Mouse (Mus musculus): Measurements from ENCODE around the gene Celsr2. TPM values are rescaled to one million over a fixed set of nuclear protein-coding genes. Genes with fewer than 3 reads are reported as not detected.

The Celsr2 gene
- polyA plus RNA-seq, 1 experiment from 2014 or later, result 38.5 TPM

DNA sequence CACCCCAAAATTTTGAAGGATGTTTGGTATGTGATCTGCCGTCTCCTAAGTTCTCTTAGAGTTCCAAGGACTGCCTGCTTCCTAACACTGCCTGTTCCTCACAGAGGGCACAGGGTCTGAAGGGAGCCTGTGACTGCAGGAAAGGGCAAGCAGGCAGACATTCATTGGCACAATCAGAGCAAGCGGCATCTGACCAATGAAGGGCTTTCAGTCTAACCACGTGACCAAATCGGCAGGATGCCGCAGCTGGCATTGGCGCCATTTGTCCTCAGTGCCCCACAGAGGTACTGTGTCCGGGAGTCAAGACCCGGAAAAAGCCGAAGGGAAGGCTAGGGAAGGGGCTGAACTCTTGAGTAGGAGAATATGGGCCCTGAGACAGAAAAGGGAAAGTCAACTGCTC, 48.2 kb downstream of the Celsr2 start:
- Histone ChIP-seq H3K36me3 (replicated peaks) (no peaks in the 10 kb centered on the region), H3K4me3 (peak overlapping the region; percentile 5; the same call in 1 of the 2 replicates), H3K4me1 (0 out of 2 replicates have a peak, but pooled peaks cover 5% of the 10 kb centered on the region), H3K9me3 (no peaks in the 10 kb centered on the region), H3K9ac (no peak overlapping the region), H3K4me2 (peak overlapping the region; percentile 31), H3K27ac (no peak overlapping the region), H3K27me3 (replicated peaks) (no peaks in the 10 kb centered on the region)
- ATAC-seq (replicated peaks), result peak; percentile 38; the same call in 1 of the 2 replicates
- WGBS, result 70% methylated on average over 9 of the region's 9 CpGs

GRCm38 (mm10) chr3:108364270-108364995, 50.9 kb downstream of the Celsr2 start, which contains the start of gene Mybphl:
Mybphl (plus strand) TSS chr3:108364911.
- peak; percentile 12; the same call in 1 of the 2 replicates for ATAC-seq (replicated peaks)
- 80% methylated on average over 9 of the region's 9 CpGs for WGBS
- Histone ChIP-seq H3K9ac (no peak within 1 kb of the TSS), H3K4me1 (peaks cover 10% of the 10 kb centered on the region), H3K27ac (no peak within 1 kb of the TSS), H3K27me3 (replicated peaks) (no peaks in the 10 kb centered on the region), H3K4me3 (no peak within 1 kb of the TSS), H3K4me2 (no peak within 1 kb of the TSS), H3K9me3 (no peaks in the 10 kb centered on the region), H3K36me3 (replicated peaks) (no peaks in the 10 kb centered on the region)

DNA sequence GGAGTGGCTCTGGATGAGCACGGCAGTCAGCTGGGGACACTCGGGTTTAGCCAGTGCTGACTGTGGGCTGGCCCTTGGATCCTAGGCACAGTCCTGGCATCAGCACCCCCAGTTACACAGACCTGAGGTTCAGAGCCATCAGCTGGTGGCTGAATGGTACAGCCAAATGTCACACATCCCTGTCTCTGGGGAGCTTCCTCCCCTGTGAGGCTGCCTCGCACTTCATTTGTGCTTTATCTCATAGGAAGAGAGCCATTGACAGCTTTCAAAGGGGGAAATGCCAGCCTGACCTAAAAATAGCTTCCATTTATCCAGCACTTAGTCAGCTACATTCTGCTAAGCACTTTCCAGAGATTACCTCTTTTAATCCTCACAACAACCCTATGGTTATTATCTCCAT, 51.7 kb downstream of the Celsr2 start:
- H3K27me3 ChIP-seq (replicated peaks), result no peaks in the 10 kb centered on the region
- peaks cover 10% of the 10 kb centered on the region for H3K4me1 ChIP-seq
- no peak for ATAC-seq (replicated peaks)
- H3K4me2 ChIP-seq, result no peak overlapping the region
- no peak overlapping the region for H3K27ac ChIP-seq
- 71% methylated on average over 3 of the region's 3 CpGs for WGBS
- H3K36me3 ChIP-seq (replicated peaks), result no peaks in the 10 kb centered on the region
- H3K9ac ChIP-seq, result no peak overlapping the region
- H3K9me3 ChIP-seq, result no peaks in the 10 kb centered on the region
- H3K4me3 ChIP-seq, result no peak overlapping the region

- Histone ChIP-seq H3K9ac (no peak overlapping the region), H3K36me3 (replicated peaks) (peaks cover 19% of the 10 kb centered on the region; the same call in 1 of the 2 replicates), H3K4me2 (no peak overlapping the region), H3K27ac (no peak overlapping the region), H3K27me3 (replicated peaks) (no peaks in the 10 kb centered on the region), H3K4me3 (no peak overlapping the region), H3K9me3 (no peaks in the 10 kb centered on the region), H3K4me1 (peaks cover 10% of the 10 kb centered on the region)
- ATAC-seq (replicated peaks), result no peak; the same call in 1 of the 2 replicates
- WGBS, result 1% methylated on average over 7 of the region's 7 CpGs
Observed at GRCm38 (mm10) chr3:108360894-108361293, 54.5 kb downstream of the Celsr2 start.

DNA sequence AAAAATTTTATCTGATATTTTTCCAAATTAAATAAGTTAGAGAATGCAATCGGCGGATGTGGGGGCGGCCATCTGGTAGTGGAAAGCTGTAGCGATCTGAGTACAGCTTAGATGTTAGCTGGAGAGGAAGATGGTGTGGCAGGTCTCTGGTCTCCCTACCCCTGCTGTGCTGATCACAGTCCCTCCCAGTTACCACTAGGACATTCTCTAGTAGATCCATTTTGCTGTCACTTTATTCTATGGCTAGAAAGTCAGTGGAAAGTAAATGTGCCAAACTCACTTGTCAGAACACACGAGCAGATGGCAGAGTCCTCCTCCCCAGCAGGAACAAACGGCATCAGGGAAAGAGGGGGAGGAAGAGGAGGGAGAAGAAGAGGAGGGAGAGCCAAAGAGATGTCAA, 56.9 kb downstream of the Celsr2 start:
- H3K27me3 ChIP-seq (replicated peaks), result no peaks in the 10 kb centered on the region

GRCm38 (mm10) chr3:108357051-108357450, 58.3 kb downstream of the Celsr2 start:
- Histone ChIP-seq H3K27me3 (replicated peaks) (no peaks in the 10 kb centered on the region), H3K4me3 (no peak overlapping the region), H3K9me3 (no peaks in the 10 kb centered on the region), H3K36me3 (replicated peaks) (peaks cover 49% of the 10 kb centered on the region), H3K27ac (no peak overlapping the region), H3K4me1 (peaks cover 5% of the 10 kb centered on the region), H3K9ac (no peak overlapping the region), H3K4me2 (no peak overlapping the region)
- 94% methylated on average over 10 of the region's 10 CpGs for WGBS
- ATAC-seq (replicated peaks), result no peak

More for the DNA sequence above, 56.9 kb downstream of the Celsr2 start:
- Histone ChIP-seq H3K9ac (no peak overlapping the region), H3K4me2 (no peak overlapping the region), H3K4me1 (peaks cover 7% of the 10 kb centered on the region), H3K4me3 (no peak overlapping the region), H3K9me3 (no peaks in the 10 kb centered on the region), H3K36me3 (replicated peaks) (peaks cover 44% of the 10 kb centered on the region), H3K27ac (no peak overlapping the region)
- WGBS, result 85% methylated on average over 6 of the region's 6 CpGs
- ATAC-seq (replicated peaks), result no peak

DNA sequence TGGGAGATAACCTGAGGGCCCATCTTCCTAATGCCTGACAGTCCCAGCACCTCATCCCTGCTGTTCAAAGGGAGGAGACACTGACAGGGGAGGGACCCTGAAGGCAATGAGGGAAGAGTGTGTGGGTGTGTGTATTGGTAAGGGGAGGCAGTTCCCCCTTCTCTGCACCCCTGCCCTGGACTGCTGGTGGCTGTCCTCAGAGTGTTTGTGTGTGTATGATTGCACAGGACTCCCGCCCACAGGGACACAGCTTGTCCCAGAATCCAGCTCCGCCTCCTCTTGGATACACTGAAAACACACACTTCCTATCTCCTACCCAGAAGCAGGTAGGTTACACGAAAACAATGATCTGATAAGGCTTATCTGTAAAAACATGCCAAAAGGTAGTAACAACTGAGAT, 60.1 kb downstream of the Celsr2 start:
- H3K4me3 ChIP-seq, result no peak overlapping the region
- H3K27me3 ChIP-seq (replicated peaks), result no peaks in the 10 kb centered on the region
- no peak overlapping the region for H3K27ac ChIP-seq
- ATAC-seq (replicated peaks), result no peak
- H3K4me2 ChIP-seq, result no peak overlapping the region
- H3K4me1 ChIP-seq, result no peaks in the 10 kb centered on the region
- WGBS, result 95% methylated on average over 3 of the region's 3 CpGs
- peaks cover 61% of the 10 kb centered on the region for H3K36me3 ChIP-seq (replicated peaks)
- H3K9me3 ChIP-seq, result no peaks in the 10 kb centered on the region
- no peak overlapping the region for H3K9ac ChIP-seq

- H3K9ac ChIP-seq, result no peak overlapping the region
- no peak overlapping the region for H3K4me3 ChIP-seq
- H3K27me3 ChIP-seq (replicated peaks), result no peaks in the 10 kb centered on the region
- H3K4me2 ChIP-seq, result no peak overlapping the region
- H3K9me3 ChIP-seq, result no peaks in the 10 kb centered on the region
- ATAC-seq (replicated peaks), result no peak
- H3K27ac ChIP-seq, result no peak overlapping the region
- WGBS, result 87% methylated on average over 9 of the region's 9 CpGs
- peaks cover 66% of the 10 kb centered on the region for H3K36me3 ChIP-seq (replicated peaks)
- no peaks in the 10 kb centered on the region for H3K4me1 ChIP-seq
Observed at GRCm38 (mm10) chr3:108348376-108348775, 67.0 kb downstream of the Celsr2 start.

DNA sequence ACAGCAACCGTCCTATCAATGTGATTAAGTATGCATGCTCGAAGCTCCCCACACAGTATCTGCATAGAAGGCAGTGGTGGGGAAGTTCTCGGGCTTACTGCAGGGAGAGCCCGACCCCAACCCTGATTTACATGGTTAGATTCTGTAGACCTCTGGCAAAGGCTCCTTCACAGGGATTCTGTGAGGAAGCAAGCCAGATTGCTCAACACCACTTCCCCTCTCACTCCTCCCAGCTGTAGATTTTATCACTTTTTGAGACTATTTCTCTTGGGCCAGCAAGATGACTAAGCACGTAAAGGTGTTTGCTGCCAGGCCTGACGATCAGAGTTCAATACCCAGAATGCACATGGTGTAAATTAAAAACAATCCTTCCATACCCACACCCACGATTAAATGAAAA, 69.5 kb downstream of the Celsr2 start:
- H3K9ac ChIP-seq, result no peak overlapping the region
- ATAC-seq (replicated peaks), result no peak
- H3K4me1 ChIP-seq, result no peaks in the 10 kb centered on the region
- no peak overlapping the region for H3K4me3 ChIP-seq
- no peaks in the 10 kb centered on the region for H3K9me3 ChIP-seq
- 88% methylated on average over 7 of the region's 7 CpGs for WGBS
- peaks cover 70% of the 10 kb centered on the region for H3K36me3 ChIP-seq (replicated peaks)
- H3K27ac ChIP-seq, result no peak overlapping the region
- H3K4me2 ChIP-seq, result no peak overlapping the region
- H3K27me3 ChIP-seq (replicated peaks), result no peaks in the 10 kb centered on the region

DNA sequence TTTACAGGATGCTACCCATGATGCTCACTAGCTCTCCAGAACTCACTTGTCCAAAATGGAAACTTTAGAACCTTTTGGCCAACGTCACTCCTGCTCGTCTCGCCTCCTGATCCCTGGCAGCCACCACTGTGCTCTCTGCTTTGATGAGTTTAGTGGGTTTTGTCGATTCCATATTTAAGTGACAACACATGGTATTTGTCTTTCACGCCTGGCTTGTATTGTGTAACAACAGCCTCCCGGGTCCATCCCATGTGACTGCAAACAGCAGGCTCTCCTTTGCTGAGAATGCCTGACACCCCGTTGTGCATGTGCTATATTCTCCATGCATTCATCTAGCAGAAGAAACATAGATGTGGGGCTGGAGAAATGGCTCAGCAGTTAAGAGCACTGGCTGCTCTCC, 73.2 kb downstream of the Celsr2 start:
- Histone ChIP-seq H3K4me1 (no peaks in the 10 kb centered on the region), H3K4me2 (no peak overlapping the region), H3K27ac (no peak overlapping the region), H3K9ac (no peak overlapping the region), H3K4me3 (no peak overlapping the region), H3K9me3 (no peaks in the 10 kb centered on the region), H3K27me3 (replicated peaks) (no peaks in the 10 kb centered on the region), H3K36me3 (replicated peaks) (peaks cover 68% of the 10 kb centered on the region)
- 79% methylated on average over 7 of the region's 7 CpGs for WGBS
- no peak for ATAC-seq (replicated peaks)

GRCm38 (mm10) chr3:108341040-108341439, 74.3 kb downstream of the Celsr2 start:
- ATAC-seq (replicated peaks), result no peak
- peaks cover 63% of the 10 kb centered on the region for H3K36me3 ChIP-seq (replicated peaks)
- no peaks in the 10 kb centered on the region for H3K4me1 ChIP-seq
- H3K27ac ChIP-seq, result no peak overlapping the region
- no peaks in the 10 kb centered on the region for H3K9me3 ChIP-seq
- H3K4me2 ChIP-seq, result no peak overlapping the region
- no peak overlapping the region for H3K4me3 ChIP-seq
- no peaks in the 10 kb centered on the region for H3K27me3 ChIP-seq (replicated peaks)
- 82% methylated on average over 2 of the region's 2 CpGs for WGBS
- H3K9ac ChIP-seq, result no peak overlapping the region
